Mouse (Mus musculus) thymus, postnatal 36 days (tissue): ENCODE measurements around the gene 3110040M04Rik.
A peak's percentile ranks its signal among the peaks of the same experiment; 100 is the strongest.
"Not testable (repeated sequence)": the region's sequence is repeated elsewhere in the genome, so short reads cannot be mapped to it uniquely, and the experiment has no call there.

ENCODE experiments used
- DNase-seq, 2 experiments: peaks; one replicate each; pipeline ENCODE4 v3.0.0; 2022; ENCODE audit warnings: mixed read lengths in 2 of 2

The 3110040M04Rik gene

GRCm38 (mm10) chr1:151203818-151204217 lies at the start of gene 3110040M04Rik:
3110040M04Rik (plus strand) TSS chr1:151204121.
- DNase-seq, result not testable (repeated sequence)

GRCm38 (mm10) chr1:151154131-151154530 lies 49.8 kb upstream of the 3110040M04Rik start:
- not testable (repeated sequence) for DNase-seq

GRCm38 (mm10) chr1:151156129-151156528 lies 47.8 kb upstream of the 3110040M04Rik start:
- DNase-seq, result no peak

- no peak for DNase-seq
These were observed 46.9 kb upstream of the 3110040M04Rik start for GRCm38 (mm10) chr1:151156777-151157632.

- DNase-seq, result no peak
These were observed 45.7 kb upstream of the 3110040M04Rik start for GRCm38 (mm10) chr1:151157963-151158856.

GRCm38 (mm10) chr1:151158857-151159510 lies 44.9 kb upstream of the 3110040M04Rik start:
- DNase-seq, result no peak

GRCm38 (mm10) chr1:151166031-151166430 lies 37.9 kb upstream of the 3110040M04Rik start:
- DNase-seq, result no peak

GRCm38 (mm10) chr1:151167297-151168047 lies 36.4 kb upstream of the 3110040M04Rik start:
- no peak for DNase-seq

- no peak for DNase-seq
These were observed 35.3 kb upstream of the 3110040M04Rik start for GRCm38 (mm10) chr1:151168637-151169036.

GRCm38 (mm10) chr1:151171572-151172461 lies 32.1 kb upstream of the 3110040M04Rik start:
- no peak for DNase-seq

- peak in 1 of 2 experiments; percentile 13 for DNase-seq
These were observed 26.6 kb upstream of the 3110040M04Rik start for GRCm38 (mm10) chr1:151177030-151177936.

GRCm38 (mm10) chr1:151177937-151178271 lies 26.0 kb upstream of the 3110040M04Rik start:
- no peak for DNase-seq

- DNase-seq, result no peak
These were observed 25.3 kb upstream of the 3110040M04Rik start for GRCm38 (mm10) chr1:151178505-151179083.

- no peak for DNase-seq
These were observed 23.8 kb upstream of the 3110040M04Rik start for GRCm38 (mm10) chr1:151180167-151180566.

- not testable (repeated sequence) for DNase-seq
These were observed 21.7 kb upstream of the 3110040M04Rik start, which contains the start of gene Gm47985 for GRCm38 (mm10) chr1:151182266-151182665. Gm47985 (plus strand) TSS chr1:151182537.

GRCm38 (mm10) chr1:151186186-151186585 lies 17.7 kb upstream of the 3110040M04Rik start:
- not testable (repeated sequence) for DNase-seq

GRCm38 (mm10) chr1:151186879-151187424 lies 17.0 kb upstream of the 3110040M04Rik start:
- not testable (repeated sequence) for DNase-seq

GRCm38 (mm10) chr1:151188469-151188868 lies 15.5 kb upstream of the 3110040M04Rik start:
- DNase-seq, result no peak

- DNase-seq, result not testable (repeated sequence)
These were observed 11.8 kb upstream of the 3110040M04Rik start, which contains the start of gene Gm8947 for GRCm38 (mm10) chr1:151192075-151192474. Gm8947 (plus strand) TSS chr1:151192376.
